Mouse (Mus musculus): Measurements from ENCODE around the gene Olfr107. TPM values are rescaled to one million over a fixed set of nuclear protein-coding genes. Genes with fewer than 3 reads are reported as not detected.

The Olfr107 gene
- 0.04 TPM in 1 of 2 replicates, not detected in the other for polyA plus RNA-seq (2015; fragmentation: Nextera tagmentation; extraction: Ambion mirVana)

DNA sequence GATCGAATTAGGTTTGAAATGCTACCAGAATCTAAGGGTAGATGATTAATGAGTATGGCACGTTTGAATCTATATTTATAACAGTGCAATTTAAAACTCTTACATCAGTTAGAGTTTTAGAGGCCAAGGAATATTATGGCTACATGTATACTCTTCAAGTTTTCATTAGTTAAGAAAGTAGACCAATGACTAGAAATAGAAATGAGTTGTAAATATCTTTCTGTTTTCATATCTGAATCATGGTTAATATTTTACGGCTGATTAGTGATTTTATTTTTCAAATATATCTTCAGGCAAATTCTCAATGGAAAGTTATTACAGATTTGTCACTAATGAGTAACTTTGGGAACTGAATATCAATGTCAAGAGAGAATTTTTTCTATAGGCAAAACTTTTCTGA lies at the start of gene Olfr107:
TSS of gene Olfr107 (plus strand) at position 301 of the 400 bp plus-strand sequence.
- no peaks in the 10 kb centered on the region for H3K4me1 ChIP-seq
- H3K4me3 ChIP-seq (replicated peaks): no peak within 1 kb of the TSS
- 88% methylated on average over 3 of the region's 3 CpGs for WGBS
- no peaks in the 10 kb centered on the region for H3K36me3 ChIP-seq
- H3K4me2 ChIP-seq: no peak within 1 kb of the TSS
- no peak for ATAC-seq (ENCODE audit: low FRiP score)
- no peak within 1 kb of the TSS for H3K27ac ChIP-seq (replicated peaks)
- no peaks in the 10 kb centered on the region for H3K9me3 ChIP-seq (replicated peaks)
- H3K9ac ChIP-seq (replicated peaks): no peak within 1 kb of the TSS
- no peaks in the 10 kb centered on the region for H3K27me3 ChIP-seq (replicated peaks)

DNA sequence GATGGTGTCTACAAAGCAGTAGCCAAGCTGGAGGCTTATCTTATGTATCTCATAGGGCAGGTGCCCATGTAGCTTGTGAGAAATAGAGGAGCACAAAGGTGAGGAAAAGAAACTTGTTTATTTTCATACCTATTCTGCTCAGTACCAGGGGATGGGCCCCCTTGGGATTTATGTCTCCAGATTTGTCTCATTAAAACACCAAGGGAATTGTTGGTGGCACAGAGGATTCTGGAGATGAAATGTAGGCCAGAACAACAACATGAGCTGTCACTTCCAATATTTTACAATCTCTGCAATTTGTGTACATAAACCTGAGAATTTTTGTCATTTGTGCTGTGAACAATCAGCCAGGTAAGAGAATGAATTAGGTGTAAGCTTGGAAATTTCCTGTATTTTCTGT lies 39.7 kb upstream of the Olfr107 start, which contains the start of gene Olfr104-ps:
TSS of gene Olfr104-ps (plus strand) at position 301 of the 400 bp plus-strand sequence.
- ATAC-seq (ENCODE audit: low FRiP score): no peak

DNA sequence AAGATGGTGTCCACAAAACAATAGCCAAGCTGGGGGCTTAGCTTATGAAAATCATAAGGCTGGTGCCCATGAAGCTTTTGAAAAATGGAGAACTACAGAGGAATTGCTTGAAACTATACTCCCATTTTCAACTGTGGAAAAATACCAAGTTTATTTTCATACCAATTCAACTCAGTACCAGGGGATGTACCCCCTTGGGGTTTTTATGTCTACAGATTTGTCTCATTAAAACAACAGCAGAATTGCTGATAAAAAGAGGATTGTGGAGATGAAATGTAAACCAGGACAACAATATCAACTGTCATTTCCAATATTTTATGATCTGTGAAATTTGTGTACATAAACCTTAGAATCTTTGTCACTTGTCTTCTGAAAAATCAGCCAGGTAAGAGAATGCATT lies 20.3 kb upstream of the Olfr107 start, which contains the start of gene Olfr105-ps:
TSS of gene Olfr105-ps (plus strand) at position 301 of the 400 bp plus-strand sequence.
- no peak within 1 kb of the TSS for H3K27ac ChIP-seq (replicated peaks)
- no peak for ATAC-seq (ENCODE audit: low FRiP score)
- no peaks in the 10 kb centered on the region for H3K36me3 ChIP-seq
- H3K9me3 ChIP-seq (replicated peaks): no peaks in the 10 kb centered on the region
- H3K4me1 ChIP-seq: no peaks in the 10 kb centered on the region
- H3K27me3 ChIP-seq (replicated peaks): no peaks in the 10 kb centered on the region
- no peak within 1 kb of the TSS for H3K9ac ChIP-seq (replicated peaks)
- no peak within 1 kb of the TSS for H3K4me2 ChIP-seq
- H3K4me3 ChIP-seq (replicated peaks): no peak within 1 kb of the TSS

More for the DNA sequence above, 39.7 kb upstream of the Olfr107 start, which contains the start of gene Olfr104-ps:
- no peak within 1 kb of the TSS for H3K27ac ChIP-seq (replicated peaks)
- H3K9me3 ChIP-seq (replicated peaks): no peaks in the 10 kb centered on the region
- no peaks in the 10 kb centered on the region for H3K4me1 ChIP-seq
- no peak within 1 kb of the TSS for H3K4me3 ChIP-seq (replicated peaks)
- no peaks in the 10 kb centered on the region for H3K36me3 ChIP-seq
- no peak within 1 kb of the TSS for H3K4me2 ChIP-seq
- H3K27me3 ChIP-seq (replicated peaks): no peaks in the 10 kb centered on the region
- H3K9ac ChIP-seq (replicated peaks): no peak within 1 kb of the TSS

DNA sequence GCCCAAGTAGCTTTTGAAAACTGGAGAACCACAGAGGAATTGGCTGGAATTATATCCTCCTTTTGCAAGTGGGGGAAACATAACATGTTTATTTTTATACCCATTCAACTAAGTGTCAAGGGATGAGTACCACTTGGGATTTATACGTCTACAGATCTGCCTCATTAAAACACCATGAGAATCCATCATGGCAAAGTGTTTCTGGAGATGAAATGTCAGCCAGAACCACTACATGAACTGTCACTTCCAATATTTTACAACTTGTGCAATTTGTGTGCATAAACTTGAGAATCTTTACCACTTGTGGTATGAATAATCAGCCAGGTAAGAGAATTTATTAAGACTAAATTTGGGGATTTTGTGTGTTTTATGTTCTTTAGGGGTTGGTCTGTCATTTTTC lies 8.9 kb upstream of the Olfr107 start, which contains the start of gene Olfr106-ps:
TSS of gene Olfr106-ps (plus strand) at position 301 of the 400 bp plus-strand sequence.
- H3K4me3 ChIP-seq (replicated peaks): no peak within 1 kb of the TSS
- no peaks in the 10 kb centered on the region for H3K9me3 ChIP-seq (replicated peaks)
- no peak for ATAC-seq (ENCODE audit: low FRiP score)
- no peaks in the 10 kb centered on the region for H3K36me3 ChIP-seq
- no peak within 1 kb of the TSS for H3K27ac ChIP-seq (replicated peaks)
- H3K4me1 ChIP-seq: no peaks in the 10 kb centered on the region
- no peak within 1 kb of the TSS for H3K4me2 ChIP-seq
- no peak within 1 kb of the TSS for H3K9ac ChIP-seq (replicated peaks)
- H3K27me3 ChIP-seq (replicated peaks): no peaks in the 10 kb centered on the region
- 80% methylated on average over 1 of the region's 1 CpGs for WGBS

DNA sequence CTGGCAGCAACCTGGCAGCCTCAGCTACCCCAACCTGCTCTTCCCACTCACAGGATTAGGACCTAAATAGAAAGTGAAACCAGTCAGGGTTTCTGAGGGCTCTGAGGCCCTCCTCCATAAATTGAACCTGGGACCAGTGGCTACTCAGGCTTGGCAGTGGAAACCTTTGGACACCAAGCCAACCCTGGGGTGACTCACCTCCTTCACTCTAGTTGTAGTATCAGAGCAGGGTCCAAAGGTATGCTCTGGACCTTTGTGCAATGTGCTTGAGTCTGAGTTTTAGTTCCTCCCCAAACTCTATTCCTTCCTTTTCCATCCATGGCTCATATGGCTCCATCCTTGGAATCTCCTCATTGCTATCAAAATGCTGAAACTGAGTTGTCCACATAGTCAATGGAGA lies 14.4 kb downstream of the Olfr107 start:
- H3K27ac ChIP-seq (replicated peaks): no peak overlapping the region
- H3K9ac ChIP-seq (replicated peaks): no peak overlapping the region
- ATAC-seq (ENCODE audit: low FRiP score): no peak

DNA sequence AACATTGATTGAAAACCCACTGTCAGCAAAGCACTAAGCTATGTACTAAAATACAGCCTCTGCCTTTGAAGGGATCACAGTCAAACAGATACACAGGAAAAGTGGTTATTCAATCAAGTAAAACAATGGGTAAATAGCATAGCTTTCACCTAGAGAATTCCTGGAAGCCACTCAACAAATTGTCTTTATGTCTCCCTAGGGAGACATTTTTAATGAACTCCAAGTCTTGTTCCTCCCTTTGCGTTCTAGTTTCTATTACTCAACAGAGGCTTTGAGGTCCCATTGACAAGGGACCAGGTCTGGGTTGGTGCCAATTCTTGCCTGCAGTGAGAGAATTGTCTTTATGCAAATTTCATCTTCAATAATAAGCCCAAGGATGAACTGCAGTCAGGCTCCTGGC lies 46.2 kb downstream of the Olfr107 start, which contains the start of gene Olfr108:
TSS of gene Olfr108 (plus strand) at position 301 of the 400 bp plus-strand sequence.
- Histone ChIP-seq H3K27me3 (replicated peaks) (no peaks in the 10 kb centered on the region), H3K4me1 (no peaks in the 10 kb centered on the region), H3K27ac (replicated peaks) (no peak within 1 kb of the TSS), H3K36me3 (no peaks in the 10 kb centered on the region), H3K9me3 (replicated peaks) (no peaks in the 10 kb centered on the region), H3K9ac (replicated peaks) (no peak within 1 kb of the TSS), H3K4me2 (no peak within 1 kb of the TSS), H3K4me3 (replicated peaks) (no peak within 1 kb of the TSS)
- 83% methylated on average over 1 of the region's 1 CpGs for WGBS
- no peak for ATAC-seq (ENCODE audit: low FRiP score)

More for the DNA sequence above, 14.4 kb downstream of the Olfr107 start:
- Histone ChIP-seq H3K4me2 (no peak overlapping the region), H3K4me1 (no peaks in the 10 kb centered on the region), H3K9me3 (replicated peaks) (no peaks in the 10 kb centered on the region), H3K4me3 (replicated peaks) (no peak overlapping the region), H3K27me3 (replicated peaks) (no peaks in the 10 kb centered on the region), H3K36me3 (no peaks in the 10 kb centered on the region)

Other genes starting within 250 kb of the Olfr107 start
- gene Olfr93, start 237.7 kb upstream of the Olfr107 start, polyA plus RNA-seq (2015; fragmentation: Nextera tagmentation; extraction: Ambion mirVana): not detected in 2 replicates
- gene Ubd, start 205.3 kb upstream of the Olfr107 start, polyA plus RNA-seq (2015; fragmentation: Nextera tagmentation; extraction: Ambion mirVana): 3.8 TPM in 1 of 2 replicates, not detected in the other
- 0.14 and 0.19 TPM in 2 replicates for gene Olfr94, start 198.2 kb upstream of the Olfr107 start, polyA plus RNA-seq (2015; fragmentation: Nextera tagmentation; extraction: Ambion mirVana)
- 0.04 TPM in 1 of 2 replicates, not detected in the other for gene Olfr95, start 186.1 kb upstream of the Olfr107 start, polyA plus RNA-seq (2015; fragmentation: Nextera tagmentation; extraction: Ambion mirVana)
- gene Olfr96, start 179.1 kb upstream of the Olfr107 start, polyA plus RNA-seq (2015; fragmentation: Nextera tagmentation; extraction: Ambion mirVana): not detected in 2 replicates
- gene Olfr97, start 161.9 kb upstream of the Olfr107 start, polyA plus RNA-seq (2015; fragmentation: Nextera tagmentation; extraction: Ambion mirVana): not detected in 2 replicates
- not detected in 2 replicates for gene Olfr98, start 135.5 kb upstream of the Olfr107 start, polyA plus RNA-seq (2015; fragmentation: Nextera tagmentation; extraction: Ambion mirVana)
- 1.7 and 3.2 TPM in 2 replicates for gene H2-M3, start 129.0 kb upstream of the Olfr107 start, polyA plus RNA-seq (2015; fragmentation: Nextera tagmentation; extraction: Ambion mirVana)
- not detected in 2 replicates for gene Olfr99, start 115.8 kb upstream of the Olfr107 start, polyA plus RNA-seq (2015; fragmentation: Nextera tagmentation; extraction: Ambion mirVana)
- gene Olfr101, start 94.9 kb upstream of the Olfr107 start, polyA plus RNA-seq (2015; fragmentation: Nextera tagmentation; extraction: Ambion mirVana): not detected in 2 replicates
- gene Olfr102, start 82.2 kb upstream of the Olfr107 start, polyA plus RNA-seq (2015; fragmentation: Nextera tagmentation; extraction: Ambion mirVana): not detected in 2 replicates
- gene Olfr103, start 59.5 kb upstream of the Olfr107 start, polyA plus RNA-seq (2015; fragmentation: Nextera tagmentation; extraction: Ambion mirVana): not detected in 2 replicates
- not detected in 2 replicates for gene Olfr104-ps, start 39.6 kb upstream of the Olfr107 start, polyA plus RNA-seq (2015; fragmentation: Nextera tagmentation; extraction: Ambion mirVana)
- not detected in 2 replicates for gene Olfr105-ps, start 20.2 kb upstream of the Olfr107 start, polyA plus RNA-seq (2015; fragmentation: Nextera tagmentation; extraction: Ambion mirVana)
- not detected in 2 replicates for gene Olfr106-ps, start 8.8 kb upstream of the Olfr107 start, polyA plus RNA-seq (2015; fragmentation: Nextera tagmentation; extraction: Ambion mirVana)
- not detected in 2 replicates for gene Olfr108, start 46.3 kb downstream of the Olfr107 start, polyA plus RNA-seq (2015; fragmentation: Nextera tagmentation; extraction: Ambion mirVana)
- gene Olfr109, start 59.7 kb downstream of the Olfr107 start, polyA plus RNA-seq (2015; fragmentation: Nextera tagmentation; extraction: Ambion mirVana): not detected in 2 replicates
- 0.73 TPM in 1 of 2 replicates, not detected in the other for gene H2-M2, start 84.3 kb downstream of the Olfr107 start, polyA plus RNA-seq (2015; fragmentation: Nextera tagmentation; extraction: Ambion mirVana)
- not detected in 2 replicates for gene Olfr110, start 93.2 kb downstream of the Olfr107 start, polyA plus RNA-seq (2015; fragmentation: Nextera tagmentation; extraction: Ambion mirVana)
- gene Olfr111, start 108.8 kb downstream of the Olfr107 start, polyA plus RNA-seq (2015; fragmentation: Nextera tagmentation; extraction: Ambion mirVana): not detected in 2 replicates
- gene Olfr112, start 170.2 kb downstream of the Olfr107 start, polyA plus RNA-seq (2015; fragmentation: Nextera tagmentation; extraction: Ambion mirVana): not detected in 2 replicates
- not detected in 2 replicates for gene Olfr113, start 178.4 kb downstream of the Olfr107 start, polyA plus RNA-seq (2015; fragmentation: Nextera tagmentation; extraction: Ambion mirVana)
- gene Olfr114, start 193.5 kb downstream of the Olfr107 start, polyA plus RNA-seq (2015; fragmentation: Nextera tagmentation; extraction: Ambion mirVana): not detected in 2 replicates
- not detected in 2 replicates for gene Olfr115, start 227.9 kb downstream of the Olfr107 start, polyA plus RNA-seq (2015; fragmentation: Nextera tagmentation; extraction: Ambion mirVana)
- not detected in 2 replicates for gene Olfr116, start 228.0 kb downstream of the Olfr107 start, polyA plus RNA-seq (2015; fragmentation: Nextera tagmentation; extraction: Ambion mirVana)

Measured in neural tube, embryonic 15.5 days (tissue).